Mouse (Mus musculus): ENCODE results near the gene Ddrgk1. TPM values are rescaled to one million over a fixed set of nuclear protein-coding genes. Genes with fewer than 3 reads are reported as not detected.
A peak's percentile ranks its signal among the peaks of the same experiment; 100 is the strongest.
"Not testable (repeated sequence)": the region's sequence is repeated elsewhere in the genome, so short reads cannot be mapped to it uniquely, and the experiment has no call there.

Gene Ddrgk1
- polyA plus RNA-seq, 1 experiment from 2014 or later, result 48.3 TPM

GRCm38 (mm10) chr2:130658530-130658929, 5.9 kb downstream of the Ddrgk1 start:
- Histone ChIP-seq H3K9me3 (replicated peaks; ENCODE audit: control insufficient read depth, low read length) (no peaks in the 10 kb centered on the region), H3K27me3 (ENCODE audit: control insufficient read depth, insufficient read depth, low read depth, low read length) (no peaks in the 10 kb centered on the region), H3K27ac (ENCODE audit: low read length) (no peak overlapping the region), H3K36me3 (ENCODE audit: control insufficient read depth, insufficient read depth) (peaks cover 35% of the 10 kb centered on the region), H3K4me3 (ENCODE audit: low read depth, low read length) (no peak overlapping the region), H3K9ac (ENCODE audit: low read depth, low read length) (no peak overlapping the region), H3K4me1 (ENCODE audit: control insufficient read depth, low read depth, low read length) (peaks cover 42% of the 10 kb centered on the region), H3K4me2 (ENCODE audit: low read depth, low read length) (no peak overlapping the region)
- ATAC-seq (ENCODE audit: low read depth), result no peak
- 89% methylated on average over 10 of the region's 10 CpGs for WGBS (ENCODE audit: insufficient replicate concordance)

- Histone ChIP-seq H3K4me3 (ENCODE audit: low read depth, low read length) (no peak overlapping the region), H3K9ac (ENCODE audit: low read depth, low read length) (no peak overlapping the region), H3K4me1 (ENCODE audit: control insufficient read depth, low read depth, low read length) (peaks cover 36% of the 10 kb centered on the region), H3K36me3 (ENCODE audit: control insufficient read depth, insufficient read depth) (peaks cover 35% of the 10 kb centered on the region), H3K9me3 (replicated peaks; ENCODE audit: control insufficient read depth, low read length) (no peaks in the 10 kb centered on the region), H3K4me2 (ENCODE audit: low read depth, low read length) (no peak overlapping the region), H3K27me3 (ENCODE audit: control insufficient read depth, insufficient read depth, low read depth, low read length) (no peaks in the 10 kb centered on the region), H3K27ac (ENCODE audit: low read length) (no peak overlapping the region)
- no peak for ATAC-seq (ENCODE audit: low read depth)
- 84% methylated on average over 6 of the region's 6 CpGs for WGBS (ENCODE audit: insufficient replicate concordance)
These were observed 6.9 kb downstream of the Ddrgk1 start for GRCm38 (mm10) chr2:130657541-130657940.

GRCm38 (mm10) chr2:130656536-130656935, 7.9 kb downstream of the Ddrgk1 start:
- WGBS (ENCODE audit: insufficient replicate concordance), result 91% methylated on average over 9 of the region's 9 CpGs
- H3K27ac ChIP-seq (ENCODE audit: low read length), result peak overlapping the region; percentile 72; the same call in 1 of the 2 replicates
- no peak overlapping the region for H3K9ac ChIP-seq (ENCODE audit: low read depth, low read length)
- no peak overlapping the region for H3K4me3 ChIP-seq (ENCODE audit: low read depth, low read length)
- H3K4me2 ChIP-seq (ENCODE audit: low read depth, low read length), result no peak overlapping the region
- H3K27me3 ChIP-seq (ENCODE audit: control insufficient read depth, insufficient read depth, low read depth, low read length), result no peaks in the 10 kb centered on the region
- H3K36me3 ChIP-seq (ENCODE audit: control insufficient read depth, insufficient read depth), result peaks cover 33% of the 10 kb centered on the region
- peaks cover 36% of the 10 kb centered on the region for H3K4me1 ChIP-seq (ENCODE audit: control insufficient read depth, low read depth, low read length)
- no peaks in the 10 kb centered on the region for H3K9me3 ChIP-seq (replicated peaks; ENCODE audit: control insufficient read depth, low read length)
- ATAC-seq (ENCODE audit: low read depth), result no peak

GRCm38 (mm10) chr2:130655660-130656339, 8.7 kb downstream of the Ddrgk1 start:
- Histone ChIP-seq H3K36me3 (ENCODE audit: control insufficient read depth, insufficient read depth) (peaks cover 28% of the 10 kb centered on the region), H3K4me2 (ENCODE audit: low read depth, low read length) (peak overlapping the region; percentile 25; the same call in 1 of the 2 replicates), H3K27ac (ENCODE audit: low read length) (peak overlapping the region; percentile 72), H3K4me1 (ENCODE audit: control insufficient read depth, low read depth, low read length) (peaks cover 36% of the 10 kb centered on the region), H3K4me3 (ENCODE audit: low read depth, low read length) (no peak overlapping the region), H3K9me3 (replicated peaks; ENCODE audit: control insufficient read depth, low read length) (no peaks in the 10 kb centered on the region), H3K27me3 (ENCODE audit: control insufficient read depth, insufficient read depth, low read depth, low read length) (no peaks in the 10 kb centered on the region), H3K9ac (ENCODE audit: low read depth, low read length) (0 out of 2 replicates have a peak overlapping the region, but pooled peaks have one; percentile 2)
- WGBS (ENCODE audit: insufficient replicate concordance), result 45% methylated on average over 6 of the region's 6 CpGs
- ATAC-seq (ENCODE audit: low read depth), result peak; percentile 90

GRCm38 (mm10) chr2:130653760-130654159, 10.7 kb downstream of the Ddrgk1 start:
- Histone ChIP-seq H3K36me3 (ENCODE audit: control insufficient read depth, insufficient read depth) (peaks cover 25% of the 10 kb centered on the region), H3K9ac (ENCODE audit: low read depth, low read length) (no peak overlapping the region), H3K4me1 (ENCODE audit: control insufficient read depth, low read depth, low read length) (peaks cover 36% of the 10 kb centered on the region), H3K27me3 (ENCODE audit: control insufficient read depth, insufficient read depth, low read depth, low read length) (no peaks in the 10 kb centered on the region), H3K4me3 (ENCODE audit: low read depth, low read length) (no peak overlapping the region), H3K27ac (ENCODE audit: low read length) (peak overlapping the region; percentile 51), H3K9me3 (replicated peaks; ENCODE audit: control insufficient read depth, low read length) (no peaks in the 10 kb centered on the region), H3K4me2 (ENCODE audit: low read depth, low read length) (no peak overlapping the region)
- WGBS (ENCODE audit: insufficient replicate concordance), result 44% methylated on average over 1 of the region's 1 CpGs
- peak; percentile 25; the same call in 1 of the 2 replicates for ATAC-seq (ENCODE audit: low read depth)

GRCm38 (mm10) chr2:130653303-130653702, 11.2 kb downstream of the Ddrgk1 start:
- peaks cover 36% of the 10 kb centered on the region for H3K4me1 ChIP-seq (ENCODE audit: control insufficient read depth, low read depth, low read length)
- no peak overlapping the region for H3K4me2 ChIP-seq (ENCODE audit: low read depth, low read length)
- H3K27ac ChIP-seq (ENCODE audit: low read length), result peak overlapping the region; percentile 51
- H3K36me3 ChIP-seq (ENCODE audit: control insufficient read depth, insufficient read depth), result peaks cover 21% of the 10 kb centered on the region
- no peak for ATAC-seq (ENCODE audit: low read depth)
- H3K9me3 ChIP-seq (replicated peaks; ENCODE audit: control insufficient read depth, low read length), result no peaks in the 10 kb centered on the region
- H3K9ac ChIP-seq (ENCODE audit: low read depth, low read length), result no peak overlapping the region
- no peaks in the 10 kb centered on the region for H3K27me3 ChIP-seq (ENCODE audit: control insufficient read depth, insufficient read depth, low read depth, low read length)
- H3K4me3 ChIP-seq (ENCODE audit: low read depth, low read length), result no peak overlapping the region
- 82% methylated on average over 2 of the region's 2 CpGs for WGBS (ENCODE audit: insufficient replicate concordance)

- not testable (repeated sequence) for H3K4me1 ChIP-seq (ENCODE audit: control insufficient read depth, low read depth, low read length); H3K4me3 ChIP-seq (ENCODE audit: low read depth, low read length); H3K4me2 ChIP-seq (ENCODE audit: low read depth, low read length); H3K27ac ChIP-seq (ENCODE audit: low read length); H3K36me3 ChIP-seq (ENCODE audit: control insufficient read depth, insufficient read depth); H3K27me3 ChIP-seq (ENCODE audit: control insufficient read depth, insufficient read depth, low read depth, low read length); ATAC-seq (ENCODE audit: low read depth); H3K9ac ChIP-seq (ENCODE audit: low read depth, low read length); H3K9me3 ChIP-seq (replicated peaks; ENCODE audit: control insufficient read depth, low read length)
- WGBS (ENCODE audit: insufficient replicate concordance), result 76% methylated on average over 6 of the region's 6 CpGs
These were observed 15.4 kb downstream of the Ddrgk1 start for GRCm38 (mm10) chr2:130649028-130649427.

- ATAC-seq (ENCODE audit: low read depth), result no peak
- H3K4me2 ChIP-seq (ENCODE audit: low read depth, low read length), result no peak overlapping the region
- H3K4me3 ChIP-seq (ENCODE audit: low read depth, low read length), result no peak overlapping the region
- H3K4me1 ChIP-seq (ENCODE audit: control insufficient read depth, low read depth, low read length), result peaks cover 12% of the 10 kb centered on the region
- H3K27me3 ChIP-seq (ENCODE audit: control insufficient read depth, insufficient read depth, low read depth, low read length), result peaks cover 8% of the 10 kb centered on the region; the same call in 1 of the 2 replicates
- H3K27ac ChIP-seq (ENCODE audit: low read length), result no peak overlapping the region
- no peak overlapping the region for H3K9ac ChIP-seq (ENCODE audit: low read depth, low read length)
- H3K9me3 ChIP-seq (replicated peaks; ENCODE audit: control insufficient read depth, low read length), result no peaks in the 10 kb centered on the region
- no peaks in the 10 kb centered on the region for H3K36me3 ChIP-seq (ENCODE audit: control insufficient read depth, insufficient read depth)
- 65% methylated on average over 4 of the region's 4 CpGs for WGBS (ENCODE audit: insufficient replicate concordance)
These were observed 19.3 kb downstream of the Ddrgk1 start for GRCm38 (mm10) chr2:130645198-130645597.

GRCm38 (mm10) chr2:130642684-130643369, 21.6 kb downstream of the Ddrgk1 start, which contains the start of gene Lzts3:
Gene Lzts3, minus strand, starts transcription at chr2:130642803.
- Histone ChIP-seq H3K27ac (ENCODE audit: low read length) (peak within 1 kb of the TSS; percentile 39), H3K4me2 (ENCODE audit: low read depth, low read length) (peak within 1 kb of the TSS; percentile 99), H3K27me3 (ENCODE audit: control insufficient read depth, insufficient read depth, low read depth, low read length) (peaks cover 13% of the 10 kb centered on the region), H3K9ac (ENCODE audit: low read depth, low read length) (peak within 1 kb of the TSS; percentile 77), H3K36me3 (ENCODE audit: control insufficient read depth, insufficient read depth) (no peaks in the 10 kb centered on the region), H3K9me3 (replicated peaks; ENCODE audit: control insufficient read depth, low read length) (no peaks in the 10 kb centered on the region), H3K4me1 (ENCODE audit: control insufficient read depth, low read depth, low read length) (peaks cover 12% of the 10 kb centered on the region), H3K4me3 (ENCODE audit: low read depth, low read length) (peak within 1 kb of the TSS; percentile 73)
- ATAC-seq (ENCODE audit: low read depth), result peak; percentile 99
- 4% methylated on average over 35 of the region's 40 CpGs for WGBS (ENCODE audit: insufficient replicate concordance)
